Mouse (Mus musculus): ENCODE results near the gene Ylpm1. TPM values are rescaled to one million over a fixed set of nuclear protein-coding genes. Genes with fewer than 3 reads are reported as not detected.

Gene Ylpm1
- total RNA-seq (2021) = 10 to 100 TPM; 33.6 to 36.3 TPM

DNA sequence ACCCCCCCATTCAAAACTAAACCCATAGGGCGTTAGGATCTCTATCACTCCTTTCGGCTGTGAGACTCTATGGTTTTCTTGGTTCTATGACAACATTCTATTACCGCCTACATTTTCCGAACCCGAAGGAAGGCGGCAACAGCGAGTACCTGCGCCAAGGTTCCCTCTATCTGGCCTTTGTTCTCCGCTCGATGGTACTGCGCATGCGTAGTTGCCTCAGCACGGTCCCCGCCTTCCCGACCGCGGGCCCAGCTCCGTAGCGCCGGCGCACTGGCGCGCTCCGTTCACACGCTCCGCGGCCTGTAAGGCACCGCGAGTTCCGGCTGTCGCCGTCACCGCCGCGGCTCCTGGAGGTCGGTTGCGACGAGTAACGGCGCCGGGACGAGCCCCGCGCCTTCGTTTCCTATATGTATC, at the start of gene Ylpm1:
Gene Ylpm1 (plus strand): TSS at position 239 of the 414 bp plus-strand sequence.
- intact Hi-C loops (cut with DNase I) = no loop called here
- peak; percentile 98 to 99 for DNase-seq

DNA sequence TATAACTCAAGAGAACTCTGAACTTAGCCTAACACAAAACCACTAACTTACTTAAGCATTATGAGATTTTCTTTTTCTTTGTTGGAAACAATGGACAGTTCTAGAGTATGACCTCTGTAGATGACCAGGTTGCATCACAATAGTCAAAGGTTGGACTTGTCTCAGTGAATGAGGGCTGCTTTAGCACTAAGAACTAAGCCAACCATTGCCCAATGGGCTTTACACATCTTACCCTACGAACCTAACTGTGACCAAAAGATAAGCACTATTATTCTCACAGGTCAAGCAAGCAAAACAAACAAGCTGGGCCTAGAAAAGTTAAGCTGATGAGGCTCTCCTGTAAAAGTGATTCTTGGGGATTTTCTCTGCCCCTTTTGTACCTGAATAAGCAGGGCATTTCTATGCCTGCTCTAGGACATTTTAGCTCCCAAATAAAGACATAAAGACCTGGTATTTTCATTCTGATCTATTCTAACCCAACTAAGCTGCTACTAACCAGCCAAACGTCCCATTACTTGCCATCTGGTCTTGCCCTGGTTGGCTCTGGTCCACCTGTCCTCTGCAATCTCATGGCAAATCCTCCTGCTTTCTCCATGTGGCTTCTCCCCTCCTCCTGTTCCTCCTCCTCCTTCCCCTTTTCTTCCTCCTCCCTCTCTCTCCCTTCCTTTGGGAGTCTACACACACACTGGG, 48.1 kb upstream of the Ylpm1 start:
- intact Hi-C loops (cut with DNase I) = no loop called here
- no peak for DNase-seq

DNA sequence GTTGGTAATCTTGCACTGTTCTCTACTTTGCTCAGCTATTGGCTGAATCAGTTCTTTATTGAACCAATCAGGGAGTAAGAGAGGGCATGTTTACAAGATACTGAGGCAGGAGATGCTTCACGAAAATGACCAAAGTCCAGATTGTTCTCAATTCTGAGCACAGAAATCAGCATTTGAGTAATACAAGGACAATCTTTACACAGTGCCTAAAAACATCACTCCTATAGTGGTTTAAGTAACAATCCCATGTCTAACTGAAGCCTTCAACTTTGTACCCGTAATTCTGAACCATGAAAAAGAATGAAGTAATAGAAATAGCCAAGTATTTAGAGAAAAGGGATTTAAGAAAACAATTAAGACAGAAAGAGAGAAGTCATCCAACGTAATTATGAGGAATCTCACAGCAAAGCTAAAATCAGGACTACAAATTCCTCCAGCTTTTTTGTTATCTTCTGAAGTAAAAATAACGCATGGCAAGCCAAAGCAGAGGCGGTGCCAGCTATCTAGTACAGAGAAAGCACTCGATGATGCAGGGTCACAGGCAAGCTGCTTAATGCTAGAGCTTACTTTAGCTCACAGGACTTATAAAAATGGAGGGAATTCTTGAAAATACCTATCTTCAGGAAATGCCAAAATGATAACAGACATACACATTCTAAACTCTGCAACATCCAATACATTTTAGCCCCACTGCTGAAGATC, 47.4 kb upstream of the Ylpm1 start:
- intact Hi-C loops (cut with DNase I) = no loop called here
- peak; percentile 58 to 66 for DNase-seq

DNA sequence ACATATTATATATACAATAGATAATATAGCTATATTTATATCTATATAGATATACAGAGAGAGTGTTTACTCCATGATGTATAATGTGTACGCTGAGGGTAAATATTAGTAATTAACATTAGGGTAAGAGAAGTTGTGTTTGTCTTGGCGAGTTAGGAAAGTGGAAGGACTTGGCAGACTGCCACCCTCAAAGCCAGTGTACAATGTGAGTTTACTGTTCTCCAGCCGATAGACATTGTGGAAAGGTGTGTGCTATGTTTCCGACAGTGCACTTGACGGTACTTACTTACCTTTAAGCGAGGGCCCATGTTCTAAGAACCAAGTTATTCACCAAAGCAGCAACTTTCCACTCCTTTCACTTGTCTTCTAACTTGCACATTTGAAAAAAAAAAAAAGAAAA, 45.4 kb upstream of the Ylpm1 start:
- no peak for DNase-seq
- intact Hi-C loops (cut with DNase I) = no loop called here

DNA sequence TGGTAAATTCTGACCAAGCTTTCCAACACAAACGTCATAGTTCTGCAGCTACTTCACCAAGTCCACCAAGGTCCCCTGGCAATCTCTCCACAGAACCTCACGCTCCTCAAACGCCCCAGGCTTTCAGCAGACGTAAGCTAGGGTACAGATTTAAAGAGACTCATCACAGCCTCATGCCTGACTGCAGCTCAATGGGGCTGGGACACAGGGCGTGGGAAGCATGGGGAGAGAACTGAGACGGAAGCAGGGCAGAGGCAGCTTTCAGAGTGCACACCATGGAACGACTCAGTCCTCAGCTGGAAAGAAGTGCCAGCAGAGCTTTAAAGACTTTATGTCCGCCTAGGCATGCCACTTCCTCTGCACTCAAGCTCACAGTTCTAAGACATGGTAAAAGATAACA, 44.6 kb upstream of the Ylpm1 start:
- DNase-seq = no peak
- intact Hi-C loops (cut with DNase I) = no loop called here

DNA sequence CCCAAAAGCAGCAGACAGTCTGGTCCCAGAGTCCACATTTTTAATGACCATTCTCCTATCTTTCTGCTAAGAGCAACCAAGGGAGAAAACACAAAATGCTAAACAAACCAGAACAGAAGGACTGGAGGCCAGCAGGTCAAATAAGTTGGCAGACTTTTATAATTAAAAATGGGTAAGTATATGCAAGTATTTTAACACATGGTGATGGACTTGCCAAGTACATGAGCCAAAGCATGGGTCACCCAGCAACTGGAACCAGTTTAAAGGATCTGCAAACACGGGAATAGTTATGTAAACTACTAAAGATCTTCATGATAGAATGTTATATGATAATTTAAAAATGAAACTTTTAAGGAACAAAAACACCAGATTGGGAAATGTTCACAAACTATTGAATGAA, 43.8 kb upstream of the Ylpm1 start:
- intact Hi-C loops (cut with DNase I) = no loop called here
- DNase-seq = no peak

DNA sequence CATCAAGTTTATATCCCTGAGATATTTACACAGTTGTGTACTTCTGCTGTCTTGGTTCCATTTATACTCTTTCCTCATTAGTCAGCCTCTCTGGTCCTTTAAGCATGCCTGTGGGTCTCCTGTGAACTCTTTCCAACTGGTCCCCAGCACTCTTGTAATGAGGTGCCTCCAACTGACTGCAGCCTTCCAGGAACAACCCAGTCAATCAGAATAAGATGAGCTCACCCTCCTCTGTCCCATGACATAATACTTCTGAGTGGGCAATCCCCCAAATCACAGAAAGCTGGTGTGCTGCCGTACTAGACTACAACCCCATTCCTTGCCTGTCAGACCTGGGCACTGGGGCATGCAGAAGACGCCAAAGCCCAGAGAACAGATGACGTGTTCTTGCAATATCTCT, 39.8 kb upstream of the Ylpm1 start:
- DNase-seq = no peak
- intact Hi-C loops (cut with DNase I) = no loop called here

DNA sequence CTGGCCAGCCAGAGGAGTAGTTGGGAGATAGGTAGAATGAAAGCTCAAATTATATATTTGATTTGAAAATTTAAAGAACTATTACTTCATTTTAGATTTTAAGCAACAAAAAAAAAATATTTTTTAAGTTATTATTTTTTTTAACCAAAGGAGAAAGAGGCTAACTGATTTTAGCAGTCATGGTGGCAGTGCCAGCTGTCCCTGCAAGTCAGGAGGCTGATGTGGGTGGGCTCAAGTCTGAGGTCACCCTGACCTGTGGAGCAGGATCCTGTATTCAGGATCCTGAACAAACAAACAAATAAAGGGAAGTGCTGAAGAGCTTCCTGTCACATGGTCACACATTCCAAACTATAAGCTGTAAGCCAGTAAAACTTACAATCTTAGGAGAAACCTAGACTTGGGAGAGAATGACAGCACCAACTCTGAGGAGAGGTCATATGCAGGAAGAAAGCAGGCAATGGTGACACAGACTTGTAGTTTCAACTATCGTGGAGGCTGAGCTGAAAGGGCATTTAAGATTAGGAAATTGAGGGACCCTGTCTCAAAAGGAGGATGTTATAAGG, 37.2 kb upstream of the Ylpm1 start:
- intact Hi-C loops (cut with DNase I) = no loop called here
- no peak for DNase-seq

DNA sequence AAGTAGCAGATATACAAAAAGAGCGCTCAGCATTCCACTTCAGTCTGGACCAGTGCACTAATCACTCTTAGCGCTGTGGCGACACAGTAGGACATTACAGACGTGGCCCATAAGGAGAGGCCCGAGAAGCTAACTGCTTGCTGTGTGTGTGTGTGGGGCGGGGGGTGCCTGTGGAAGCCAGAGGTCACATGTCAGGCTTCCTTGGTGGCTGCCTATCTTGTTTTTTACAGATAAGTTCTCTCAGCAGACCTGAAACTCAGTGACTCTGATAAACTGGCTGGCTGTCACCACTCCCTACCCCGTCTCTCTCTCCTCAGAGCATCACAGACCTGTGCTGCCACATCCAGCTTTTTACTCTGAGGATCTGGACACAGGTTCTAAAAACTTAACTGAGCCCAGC, 33.5 kb upstream of the Ylpm1 start:
- DNase-seq = peak in 1 of 2 experiments; percentile 26
- intact Hi-C loops (cut with DNase I) = no loop called here

DNA sequence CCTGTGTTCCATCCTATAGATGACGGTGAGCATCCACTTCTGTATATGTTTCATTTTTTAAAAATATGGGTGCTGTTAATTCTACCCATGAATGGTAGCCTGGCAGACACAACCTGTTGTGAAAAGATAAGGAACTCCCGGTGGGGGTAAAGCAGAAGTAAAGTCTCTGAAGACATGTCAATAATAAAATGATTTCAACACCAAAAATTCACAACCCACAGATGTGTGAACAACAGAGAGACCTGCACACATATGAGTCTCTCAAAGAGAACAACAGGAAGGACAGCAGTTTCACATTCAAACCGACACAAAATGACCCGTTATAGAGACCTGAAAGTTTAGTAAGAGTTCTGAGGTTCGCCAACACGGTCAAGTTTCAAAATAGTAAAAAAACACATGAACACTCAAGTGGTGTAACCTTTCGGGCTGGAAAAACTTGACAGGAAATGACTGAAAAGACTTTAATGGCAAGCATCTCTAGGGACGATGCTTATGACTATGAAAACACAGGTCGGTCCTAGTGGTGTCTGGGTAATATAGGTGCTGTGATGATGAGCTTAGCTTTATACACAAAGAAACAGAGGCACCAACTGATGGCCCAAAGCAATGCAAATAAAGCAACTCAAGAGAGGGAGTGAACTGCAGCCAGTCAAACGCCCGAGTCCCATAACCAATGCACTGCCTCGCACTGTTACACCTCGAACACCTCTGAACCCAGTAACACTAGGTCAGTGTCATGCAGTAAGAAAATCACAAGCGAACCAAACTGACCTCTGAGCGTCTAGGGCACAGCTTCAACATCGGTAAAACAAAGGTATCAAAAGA, 27.1 kb upstream of the Ylpm1 start:
- DNase-seq = no peak
- intact Hi-C loops (cut with DNase I) = no loop called here

DNA sequence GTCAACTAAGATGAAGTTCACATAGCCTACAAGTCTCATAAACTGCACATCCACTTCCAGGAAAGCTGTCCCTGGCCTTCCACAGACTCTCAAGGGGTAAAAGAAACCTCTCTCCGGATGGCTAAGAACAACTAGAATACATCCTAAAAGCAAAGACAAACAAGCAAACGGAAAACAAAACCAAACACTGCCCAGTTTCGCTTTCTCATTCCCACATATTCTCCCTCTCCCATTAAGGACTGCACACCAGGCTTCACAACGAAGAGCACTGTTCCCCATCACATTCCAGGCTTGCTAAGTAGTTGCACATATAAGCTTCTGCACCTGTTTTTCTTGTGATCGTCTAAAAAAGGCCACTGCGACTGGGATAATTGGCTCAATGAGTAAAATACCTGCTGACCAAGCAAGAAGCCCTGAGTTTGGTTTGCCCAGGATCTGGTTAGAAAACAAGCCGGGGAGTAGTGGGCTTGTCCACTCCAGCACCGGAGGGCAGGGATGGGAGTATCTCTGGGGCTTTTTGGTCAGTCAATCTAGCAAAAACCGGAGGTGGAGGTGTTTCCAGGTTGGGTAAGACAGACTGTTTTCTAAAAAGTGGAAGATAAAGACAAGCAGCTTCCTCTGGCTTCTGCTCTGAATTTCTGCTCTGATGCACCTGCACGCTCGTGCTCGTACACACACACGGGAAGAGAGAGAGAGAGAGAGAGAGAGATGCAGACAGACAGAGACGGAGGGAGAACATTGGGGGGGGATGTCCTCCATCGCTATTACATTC, 26.3 kb upstream of the Ylpm1 start:
- intact Hi-C loops (cut with DNase I) = loop anchor here (5.0 kb wide), 1 partner anchor 93 kb away; the partner anchor contains the start of gene Ltbp2
- DNase-seq = no peak

DNA sequence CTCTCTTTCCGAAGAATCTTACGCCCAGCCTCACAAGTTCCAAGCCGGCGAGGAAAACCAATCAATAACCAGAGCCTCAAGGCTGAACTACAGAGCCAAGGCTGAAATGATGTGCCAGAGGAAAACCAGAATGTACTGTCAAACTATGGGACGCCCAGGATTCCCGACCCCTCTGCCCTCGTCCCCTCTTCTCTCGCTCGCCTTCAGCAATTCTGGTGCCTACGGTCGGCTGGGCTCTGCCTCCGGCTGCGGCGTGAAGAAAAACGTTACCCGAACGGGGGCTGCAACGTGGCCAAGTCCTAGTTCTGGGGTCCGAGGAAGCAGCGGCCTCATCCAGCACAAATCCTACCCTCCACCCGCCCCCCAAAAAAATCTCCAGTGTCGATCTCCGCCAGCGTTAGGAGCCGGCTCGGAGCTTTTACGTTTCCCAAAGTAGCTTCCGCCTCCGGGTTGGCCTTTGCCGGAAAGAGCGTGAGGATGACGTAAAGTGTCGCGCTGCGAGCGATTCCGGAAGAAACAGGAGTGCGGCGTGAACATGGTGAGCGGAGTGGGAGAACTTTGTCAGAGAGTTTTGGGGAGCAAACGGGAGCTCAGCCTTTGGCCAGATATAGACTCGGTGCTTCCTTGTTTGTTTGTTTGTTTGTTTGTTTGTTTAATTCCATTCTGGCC, 25.6 kb upstream of the Ylpm1 start, which contains the start of the genes Fcf1 and Arel1:
Gene Fcf1 (plus strand): TSS at position 470 of the 669 bp plus-strand sequence.
Gene Arel1 (minus strand): TSS at position 473 of the 669 bp plus-strand sequence.
- peak; percentile 92 to 95 for DNase-seq
- intact Hi-C loops (cut with DNase I) = loop anchor here (5.0 kb wide), 1 partner anchor 93 kb away; the partner anchor contains the start of gene Ltbp2

DNA sequence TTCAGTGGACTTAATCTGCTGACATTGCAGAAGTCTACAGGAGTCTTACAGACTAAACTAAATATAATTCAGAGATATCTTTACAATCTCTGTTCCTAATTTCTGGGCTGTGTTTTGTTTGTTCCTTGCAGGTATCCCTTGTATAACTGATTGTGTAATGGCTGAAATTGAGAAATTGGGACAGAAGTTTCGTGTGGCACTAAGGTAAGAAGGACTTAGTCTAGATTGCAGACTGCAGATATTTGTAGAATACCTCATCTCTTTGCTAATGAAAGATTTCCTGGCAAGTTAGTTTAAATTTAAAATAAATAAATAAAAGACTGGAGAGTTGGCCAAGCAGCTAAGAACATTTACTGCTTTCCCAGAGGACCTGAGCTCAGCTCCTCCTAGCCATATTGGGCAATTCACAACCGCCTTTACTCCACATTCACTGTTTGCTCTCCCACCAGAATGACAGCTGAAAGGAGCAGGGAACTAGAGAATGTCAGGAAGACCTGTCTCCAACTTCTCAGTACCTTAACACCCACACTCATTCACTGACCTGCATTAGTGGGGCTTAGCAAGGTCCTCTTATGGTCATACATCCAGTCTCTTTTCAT, 16.8 kb upstream of the Ylpm1 start:
- no peak for DNase-seq
- intact Hi-C loops (cut with DNase I) = no loop called here

DNA sequence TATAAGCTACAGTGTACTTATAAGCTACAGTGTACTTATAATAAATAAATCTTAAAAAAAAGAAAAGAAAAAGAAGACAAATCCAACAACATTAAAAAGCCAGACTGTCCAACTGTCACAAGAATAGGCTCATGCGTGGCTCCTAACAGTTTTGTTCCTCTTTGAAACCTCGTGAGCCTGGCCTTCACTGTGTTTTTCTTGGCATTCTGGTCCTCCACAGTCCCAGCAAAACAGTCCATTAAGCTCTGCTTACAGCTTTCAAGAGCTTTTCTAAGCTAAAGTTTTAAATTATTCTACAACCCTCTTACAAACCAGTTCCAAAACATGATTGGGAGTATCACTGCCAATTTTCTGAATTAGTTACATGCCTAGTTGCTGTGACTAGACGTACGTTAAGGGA, 6.7 kb upstream of the Ylpm1 start:
- DNase-seq = peak in 1 of 2 experiments; percentile 15
- intact Hi-C loops (cut with DNase I) = no loop called here

DNA sequence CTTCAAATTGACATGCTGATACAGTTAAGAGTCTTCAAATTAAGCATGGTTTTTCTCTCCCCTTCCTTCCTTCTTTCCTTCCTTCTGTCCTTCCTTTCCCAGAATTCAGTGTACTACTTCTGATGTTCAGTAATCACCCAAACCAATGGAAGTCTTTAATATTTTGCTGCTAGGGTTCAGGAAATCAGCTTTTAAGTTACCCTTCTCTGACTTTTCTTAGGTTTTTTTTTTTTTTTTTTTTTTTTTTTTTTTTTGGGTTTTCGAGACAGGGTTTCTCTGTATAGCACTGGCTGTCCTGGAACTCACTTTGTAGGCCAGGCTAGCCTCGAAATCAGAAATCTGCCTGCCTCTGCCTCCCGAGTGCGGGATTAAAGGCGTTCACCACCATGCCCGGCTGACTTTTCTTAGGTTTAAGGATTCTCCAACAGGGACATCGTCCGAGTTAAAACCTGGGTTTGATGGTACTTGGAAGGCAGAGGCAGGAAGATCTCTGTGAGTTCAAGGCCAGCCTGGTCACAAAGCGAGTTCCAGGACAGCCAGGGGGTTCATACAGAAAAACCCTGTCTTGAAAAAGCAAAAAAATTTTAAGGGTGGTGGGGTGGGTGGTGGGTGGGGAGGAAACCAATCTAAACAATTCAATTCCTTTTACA, 884 bp upstream of the Ylpm1 start:
- intact Hi-C loops (cut with DNase I) = no loop called here
- DNase-seq = no peak

DNA sequence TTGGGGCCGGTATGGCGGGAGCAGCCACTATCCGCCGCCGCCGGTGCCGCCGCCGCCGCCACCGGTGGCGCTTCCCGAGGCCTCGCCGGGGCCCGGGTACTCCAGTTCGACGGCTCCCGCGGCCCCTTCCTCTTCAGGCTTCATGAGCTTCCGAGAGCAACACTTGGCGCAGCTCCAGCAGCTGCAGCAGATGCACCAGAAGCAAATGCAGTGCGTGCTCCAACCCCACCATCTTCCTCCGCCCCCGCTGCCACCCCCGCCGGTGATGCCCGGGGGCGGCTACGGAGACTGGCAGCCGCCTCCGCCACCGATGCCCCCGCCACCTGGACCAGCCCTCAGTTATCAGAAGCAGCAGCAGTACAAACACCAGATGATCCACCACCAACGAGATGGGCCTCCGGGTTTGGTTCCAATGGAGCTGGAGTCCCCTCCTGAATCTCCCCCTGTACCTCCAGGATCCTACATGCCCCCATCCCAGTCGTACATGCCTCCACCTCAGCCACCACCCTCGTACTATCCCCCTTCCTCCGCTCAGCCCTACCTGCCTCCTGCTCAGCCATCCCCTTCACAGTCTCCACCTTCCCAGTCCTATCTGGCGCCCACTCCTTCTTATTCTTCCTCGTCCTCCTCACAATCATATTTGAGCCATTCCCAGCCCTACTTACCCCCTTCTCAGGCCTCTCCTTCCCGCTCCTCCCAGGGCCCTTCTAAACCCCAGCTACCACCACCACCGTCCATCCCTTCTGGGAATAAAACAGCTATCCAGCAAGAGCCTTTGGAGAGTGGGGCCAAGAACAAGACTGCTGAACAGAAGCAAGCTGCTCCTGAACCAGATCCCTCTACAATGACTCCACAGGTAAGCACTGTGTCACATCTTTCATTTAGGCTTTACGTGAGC, 629 bp downstream of the Ylpm1 start:
- DNase-seq = peak in 1 of 2 experiments; percentile 12
- intact Hi-C loops (cut with DNase I) = no loop called here

DNA sequence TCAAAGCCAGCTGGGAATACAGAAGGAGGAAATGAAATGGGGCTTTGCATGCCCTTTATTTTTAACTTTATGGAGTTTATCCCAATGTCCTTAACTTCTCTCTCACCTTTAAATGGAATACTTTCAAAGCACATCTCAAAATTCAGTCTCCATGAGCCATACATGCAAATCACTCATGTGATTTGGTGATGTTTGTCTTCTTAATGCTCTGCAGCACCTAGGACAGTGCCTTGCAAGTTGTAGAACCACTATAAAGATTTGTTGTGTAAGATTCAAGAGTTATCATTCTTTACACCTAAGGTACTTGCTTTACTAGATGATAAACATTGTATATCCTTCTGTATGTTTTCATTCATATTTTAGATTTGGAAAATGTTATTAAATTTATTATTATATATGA, 2.9 kb downstream of the Ylpm1 start:
- intact Hi-C loops (cut with DNase I) = no loop called here
- no peak for DNase-seq

DNA sequence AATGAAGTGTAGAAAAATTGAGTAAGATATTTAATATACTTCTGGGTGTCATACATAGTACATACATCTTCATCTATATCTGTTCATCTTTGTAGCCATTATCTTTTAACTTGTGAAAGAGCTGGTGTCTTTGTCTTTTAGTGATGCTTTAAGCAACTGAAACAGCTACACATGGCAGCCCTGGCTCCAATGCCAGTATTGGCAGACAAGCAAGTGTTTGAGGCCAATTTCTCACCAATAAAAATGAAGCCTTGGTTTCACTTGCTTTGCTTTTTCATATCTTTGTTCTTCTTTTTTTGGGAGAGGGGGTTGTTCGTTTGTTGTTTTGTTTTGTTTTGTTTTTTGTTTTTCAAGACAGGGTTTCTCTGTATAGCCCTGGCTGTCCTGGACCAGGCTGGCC, 10.1 kb downstream of the Ylpm1 start:
- no peak for DNase-seq
- intact Hi-C loops (cut with DNase I) = no loop called here

Measured in heart, postnatal 10 days (tissue).